Mouse (Mus musculus): ENCODE data around the gene Trio.

GRCm38 (mm10) chr15:27875753-27876152 is 149.9 kb downstream of the Trio start:
- no peak for TF ChIP-seq CTCF (IDR thresholded peaks at IDR 0.05; ENCODE audit: borderline replicate concordance, insufficient read depth, low read length)
- TF ChIP-seq POLR2A (IDR thresholded peaks at IDR 0.05; ENCODE audit: low read depth, low read length): no peak

Measured in embryonic fibroblast, embryonic 13.5 days (primary cell).